Mouse (Mus musculus) cerebellum, adult 2 months (tissue): Measurements from ENCODE around the gene Amot. TPM values are rescaled to one million over a fixed set of nuclear protein-coding genes. Genes with fewer than 3 reads are reported as not detected.

Source experiments
- DNase-seq, 2 experiments: peaks; one replicate each; pipeline ENCODE4 v3.0.0; 2021
- H3K27ac ChIP-seq: fragments of 200-500 bp; 2 replicates; pipeline ENCODE4 v1.5.1; 2012; ENCODE audit warnings: low read length, control low read depth, inconsistent platforms; ENCODE audit not compliant: insufficient read depth
- H3K27me3 ChIP-seq: fragments of 200-500 bp; 2 replicates; pipeline ENCODE4 v1.6.1; 2012; ENCODE audit warnings: inconsistent platforms, mild to moderate bottlenecking, low read length, moderate library complexity; ENCODE audit not compliant: control insufficient read depth, insufficient read depth
- H3K4me1 ChIP-seq: fragments of 200-500 bp; 2 replicates; pipeline ENCODE4 v1.6.1; 2011; ENCODE audit warnings: low read length; ENCODE audit not compliant: control insufficient read depth, insufficient read depth
- H3K4me3 ChIP-seq: fragments of 200-500 bp; replicated peaks from 2 replicates; pipeline ENCODE3; 2011; ENCODE audit warnings: mild to moderate bottlenecking, low read depth, low read length, control low read depth; ENCODE audit not compliant: insufficient read depth
- CTCF ChIP-seq: fragments of 200-500 bp; IDR thresholded peaks from 2 replicates; pipeline ENCODE4 v1.5.1; 2011; ENCODE audit warnings: low read depth, mild to moderate bottlenecking, control low read depth, low read length, moderate library complexity, borderline replicate concordance; ENCODE audit not compliant: insufficient read depth
- POLR2A ChIP-seq: fragments of 200-500 bp; IDR thresholded peaks from 2 replicates; pipeline ENCODE4 v1.6.1; 2011; ENCODE audit warnings: low read length, control low read depth, borderline replicate concordance; ENCODE audit not compliant: insufficient read depth
- WGBS: fragments of 180-500 bp; shearing (Covaris S2); methylation state at CpG from one replicate; pipeline ENCODE4 v1.1.7; 2018; 5-methylcytosine and 5-hydroxymethylcytosine counted together
- polyA plus RNA-seq: library from polyadenylated mRNA; depleted of rRNA; stranded (reverse); fragments of >200 nt; gene quantifications from 2 replicates; pipeline ENCODE4 v1.2.3, GENCODE M21; 2012

Gene Amot
- polyA plus RNA-seq, 1 experiment = 17.5 TPM

GRCm38 (mm10) chrX:145515498-145516158, 10.6 kb upstream of the Amot start:
- Histone ChIP-seq H3K27ac (no peak overlapping the region), H3K4me1 (no peaks in the 10 kb centered on the region), H3K4me3 (no peak overlapping the region), H3K27me3 (no peaks in the 10 kb centered on the region)
- DNase-seq = no peak
- 54% methylated on average over 9 of the region's 9 CpGs for WGBS
- TF ChIP-seq CTCF (no peak), POLR2A (no peak)

DNA sequence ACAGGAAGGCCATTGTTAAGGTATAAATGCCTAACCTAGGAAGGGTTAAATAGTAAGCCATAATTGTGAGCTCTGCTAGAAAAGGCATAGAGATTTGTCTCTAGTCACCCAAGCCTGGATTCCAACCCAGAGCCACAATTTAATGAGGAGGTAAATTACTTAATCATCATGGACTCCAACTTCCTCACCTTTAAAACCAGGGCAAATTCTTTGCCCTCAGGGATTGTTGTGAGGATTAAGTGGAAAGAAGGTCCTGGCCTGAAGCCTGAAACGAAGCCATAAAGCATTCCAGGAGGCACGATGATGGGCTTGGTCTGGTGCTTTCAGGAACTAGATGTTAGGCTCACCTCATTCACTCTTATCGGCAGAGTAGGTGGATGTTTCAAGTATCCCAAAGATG, 5.7 kb upstream of the Amot start:
- WGBS = 65% methylated on average over 3 of the region's 3 CpGs
- Histone ChIP-seq H3K4me3 (no peak overlapping the region), H3K27me3 (no peaks in the 10 kb centered on the region), H3K27ac (no peak overlapping the region), H3K4me1 (no peaks in the 10 kb centered on the region)
- DNase-seq = no peak
- TF ChIP-seq CTCF (no peak), POLR2A (no peak)

DNA sequence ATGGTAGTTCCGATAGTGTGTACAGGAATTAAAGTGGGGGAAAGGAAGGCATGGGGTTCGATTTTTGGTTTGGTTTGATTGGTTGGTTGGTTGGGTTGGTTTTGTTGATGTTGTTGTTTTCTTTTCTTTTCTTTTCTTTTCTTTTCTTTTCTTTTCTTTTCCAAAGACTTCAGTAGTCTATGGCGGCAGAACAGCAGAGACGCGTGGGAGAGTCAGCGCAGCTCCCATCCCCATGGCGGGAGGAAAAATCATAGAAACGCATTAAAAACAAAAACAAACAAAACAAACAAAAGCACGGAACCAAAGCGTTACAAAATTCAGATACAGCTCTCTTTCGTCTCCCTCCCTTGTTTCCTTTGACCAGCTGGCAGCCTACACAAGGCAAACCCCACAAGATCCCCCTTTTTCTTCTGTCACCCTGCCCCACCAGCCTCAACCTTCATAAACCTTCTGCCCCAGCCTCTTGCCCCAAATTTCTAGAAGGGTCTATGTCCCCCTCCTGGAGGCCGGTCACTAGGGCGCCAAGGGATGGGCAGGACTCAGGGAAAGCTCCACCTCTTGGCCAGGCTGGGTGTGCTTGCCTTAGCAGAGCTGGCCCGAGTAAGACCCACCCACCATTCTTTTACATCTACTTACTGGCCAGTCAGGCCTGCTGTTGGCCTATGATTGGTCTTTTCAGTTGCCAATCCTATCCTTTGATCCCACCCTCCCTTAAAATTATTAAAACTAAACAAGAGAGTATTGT, 648 bp upstream of the Amot start:
- 7% methylated on average over 14 of the region's 14 CpGs for WGBS
- DNase-seq = peak; percentile 53 to 73
- no peaks in the 10 kb centered on the region for H3K27me3 ChIP-seq
- H3K4me1 ChIP-seq = no peaks in the 10 kb centered on the region
- H3K4me3 ChIP-seq = peak overlapping the region; percentile 98
- no peak for TF ChIP-seq POLR2A
- no peak for TF ChIP-seq CTCF
- no peak overlapping the region for H3K27ac ChIP-seq

GRCm38 (mm10) chrX:145501666-145502355, 3.2 kb downstream of the Amot start:
- WGBS = 75% methylated on average over 8 of the region's 8 CpGs
- Histone ChIP-seq H3K4me3 (no peak overlapping the region), H3K4me1 (no peaks in the 10 kb centered on the region), H3K27ac (no peak overlapping the region), H3K27me3 (no peaks in the 10 kb centered on the region)
- no peak for DNase-seq
- TF ChIP-seq CTCF = no peak
- TF ChIP-seq POLR2A = no peak

GRCm38 (mm10) chrX:145499101-145499500, 5.9 kb downstream of the Amot start:
- Histone ChIP-seq H3K4me3 (no peak overlapping the region), H3K4me1 (no peaks in the 10 kb centered on the region), H3K27ac (no peak overlapping the region), H3K27me3 (no peaks in the 10 kb centered on the region)
- TF ChIP-seq CTCF (no peak), POLR2A (no peak)
- WGBS = 90% methylated on average over 2 of the region's 2 CpGs
- DNase-seq = no peak

- H3K4me1 ChIP-seq = no peaks in the 10 kb centered on the region
- TF ChIP-seq POLR2A (no peak), CTCF (no peak)
- 92% methylated on average over 4 of the region's 4 CpGs for WGBS
- H3K27ac ChIP-seq = no peak overlapping the region
- DNase-seq = no peak
- H3K4me3 ChIP-seq = no peak overlapping the region
- no peaks in the 10 kb centered on the region for H3K27me3 ChIP-seq
Measured at GRCm38 (mm10) chrX:145498691-145499090, 6.3 kb downstream of the Amot start.

GRCm38 (mm10) chrX:145497486-145497885, 7.5 kb downstream of the Amot start:
- Histone ChIP-seq H3K4me3 (no peak overlapping the region), H3K4me1 (no peaks in the 10 kb centered on the region), H3K27ac (no peak overlapping the region), H3K27me3 (no peaks in the 10 kb centered on the region)
- TF ChIP-seq CTCF = no peak
- TF ChIP-seq POLR2A = no peak
- WGBS = 26% methylated on average over 6 of the region's 6 CpGs
- peak in 1 of 2 experiments; percentile 32 for DNase-seq
